Mouse (Mus musculus) inflammation-experienced regulatory T-cells, adult 6 months (primary cell): ENCODE data around the gene B4galt5. TPM values are rescaled to one million over a fixed set of nuclear protein-coding genes. Genes with fewer than 3 reads are reported as not detected.

Experiments used
- ATAC-seq: one replicate; pipeline ENCODE4 v1.8.0; 2017
- polyA plus RNA-seq, 3 experiments: library from polyadenylated mRNA; unstranded; fragments of 100-300 nt; shearing (Covaris generic); gene quantifications; one replicate each; pipeline ENCODE4 v1.2.1; 2017

Gene B4galt5
- polyA plus RNA-seq, 3 experiments from 2014 or later, result 5.1 to 16.7 (median 5.2) TPM

GRCm38 (mm10) chr2:167356885-167357284 lies 7.9 kb upstream of the B4galt5 start:
- no peak for ATAC-seq

- ATAC-seq, result no peak
These were observed 5.7 kb upstream of the B4galt5 start for GRCm38 (mm10) chr2:167354611-167355165.

- ATAC-seq, result no peak
These were observed 5.1 kb upstream of the B4galt5 start for GRCm38 (mm10) chr2:167354046-167354445.

GRCm38 (mm10) chr2:167352496-167352895 lies 3.5 kb upstream of the B4galt5 start:
- no peak for ATAC-seq

GRCm38 (mm10) chr2:167351371-167351951 lies 2.5 kb upstream of the B4galt5 start:
- ATAC-seq, result no peak

- ATAC-seq, result no peak
These were observed 1.2 kb upstream of the B4galt5 start for GRCm38 (mm10) chr2:167350126-167350650.

GRCm38 (mm10) chr2:167349283-167349936 lies 427 bp upstream of the B4galt5 start:
- peak; percentile 85 for ATAC-seq

GRCm38 (mm10) chr2:167347991-167348375 lies 1.0 kb downstream of the B4galt5 start:
- ATAC-seq, result no peak

- no peak for ATAC-seq
These were observed 1.6 kb downstream of the B4galt5 start for GRCm38 (mm10) chr2:167347361-167347760.

GRCm38 (mm10) chr2:167345508-167346164 lies 3.3 kb downstream of the B4galt5 start:
- no peak for ATAC-seq

GRCm38 (mm10) chr2:167344871-167345507 lies 4.0 kb downstream of the B4galt5 start:
- no peak for ATAC-seq

GRCm38 (mm10) chr2:167343369-167344140 lies 5.4 kb downstream of the B4galt5 start:
- ATAC-seq, result no peak

GRCm38 (mm10) chr2:167342876-167343275 lies 6.1 kb downstream of the B4galt5 start:
- no peak for ATAC-seq

- ATAC-seq, result no peak
These were observed 11.4 kb downstream of the B4galt5 start for GRCm38 (mm10) chr2:167337580-167337979.

GRCm38 (mm10) chr2:167337214-167337512 lies 11.8 kb downstream of the B4galt5 start:
- ATAC-seq, result no peak

- ATAC-seq, result peak; percentile 33
These were observed 12.4 kb downstream of the B4galt5 start for GRCm38 (mm10) chr2:167336384-167337213.

- ATAC-seq, result peak; percentile 77
These were observed 13.9 kb downstream of the B4galt5 start for GRCm38 (mm10) chr2:167335066-167335465.

- no peak for ATAC-seq
These were observed 14.7 kb downstream of the B4galt5 start for GRCm38 (mm10) chr2:167334312-167334711.

- no peak for ATAC-seq
These were observed 15.5 kb downstream of the B4galt5 start for GRCm38 (mm10) chr2:167333450-167333849.

GRCm38 (mm10) chr2:167332336-167332987 lies 16.5 kb downstream of the B4galt5 start:
- no peak for ATAC-seq

GRCm38 (mm10) chr2:167331432-167331921 lies 17.5 kb downstream of the B4galt5 start:
- ATAC-seq, result no peak
